Mouse (Mus musculus): Measurements from ENCODE around the gene Anks1b. TPM values are rescaled to one million over a fixed set of nuclear protein-coding genes. Genes with fewer than 3 reads are reported as not detected.

Gene Anks1b
- 10.6 and 13.0 TPM in 2 replicates for polyA plus RNA-seq (2014; fragmentation: Nextera tagmentation; extraction: Ambion mirVana)

- peak; percentile 86 for ATAC-seq (ENCODE audit: low FRiP score)
- H3K4me3 ChIP-seq (ENCODE audit: low read depth, low read length) = peak within 1 kb of the TSS; percentile 75
- H3K4me2 ChIP-seq (replicated peaks; ENCODE audit: low read depth, low read length) = peak within 1 kb of the TSS; percentile 86
- no peaks in the 10 kb centered on the region for H3K36me3 ChIP-seq (ENCODE audit: control insufficient read depth, insufficient read depth, low read length)
- H3K27me3 ChIP-seq (ENCODE audit: control insufficient read depth, insufficient read depth, low read length) = no peaks in the 10 kb centered on the region
- no peaks in the 10 kb centered on the region for H3K9me3 ChIP-seq (ENCODE audit: control insufficient read depth, low read length)
- H3K9ac ChIP-seq (ENCODE audit: low read depth, low read length) = peak within 1 kb of the TSS; percentile 72
- peak; percentile 76 for DNase-seq (ENCODE audit: low spot score)
- no peaks in the 10 kb centered on the region for H3K4me1 ChIP-seq (replicated peaks; ENCODE audit: control insufficient read depth, insufficient read depth, low read length)
- peak within 1 kb of the TSS; percentile 77 for H3K27ac ChIP-seq (ENCODE audit: low read depth, low read length)
- WGBS = under 1% methylated on average over 44 of the region's 48 CpGs
Measured at GRCm38 (mm10) chr10:89873146-89873950, at the start of gene Anks1b. Gene Anks1b, plus strand, starts transcription at chr10:89873509.

- Histone ChIP-seq H3K4me1 (replicated peaks; ENCODE audit: control insufficient read depth, insufficient read depth, low read length) (no peaks in the 10 kb centered on the region), H3K9ac (ENCODE audit: low read depth, low read length) (no peak overlapping the region), H3K4me2 (replicated peaks; ENCODE audit: low read depth, low read length) (no peak overlapping the region), H3K27ac (ENCODE audit: low read depth, low read length) (no peak overlapping the region), H3K36me3 (ENCODE audit: control insufficient read depth, insufficient read depth, low read length) (no peaks in the 10 kb centered on the region), H3K27me3 (ENCODE audit: control insufficient read depth, insufficient read depth, low read length) (no peaks in the 10 kb centered on the region), H3K9me3 (ENCODE audit: control insufficient read depth, low read length) (no peaks in the 10 kb centered on the region), H3K4me3 (ENCODE audit: low read depth, low read length) (no peak overlapping the region)
- ATAC-seq (ENCODE audit: low FRiP score) = no peak
- peak; percentile 16 for DNase-seq (ENCODE audit: low spot score)
- 60% methylated on average over 2 of the region's 2 CpGs for WGBS
Measured at GRCm38 (mm10) chr10:89823906-89824305, 49.4 kb upstream of the Anks1b start.

GRCm38 (mm10) chr10:89826896-89827295, 46.4 kb upstream of the Anks1b start:
- Histone ChIP-seq H3K4me2 (replicated peaks; ENCODE audit: low read depth, low read length) (no peak overlapping the region), H3K36me3 (ENCODE audit: control insufficient read depth, insufficient read depth, low read length) (no peaks in the 10 kb centered on the region), H3K9ac (ENCODE audit: low read depth, low read length) (no peak overlapping the region), H3K4me3 (ENCODE audit: low read depth, low read length) (no peak overlapping the region), H3K27ac (ENCODE audit: low read depth, low read length) (no peak overlapping the region), H3K9me3 (ENCODE audit: control insufficient read depth, low read length) (no peaks in the 10 kb centered on the region), H3K4me1 (replicated peaks; ENCODE audit: control insufficient read depth, insufficient read depth, low read length) (no peaks in the 10 kb centered on the region), H3K27me3 (ENCODE audit: control insufficient read depth, insufficient read depth, low read length) (no peaks in the 10 kb centered on the region)
- ATAC-seq (ENCODE audit: low FRiP score) (no peak), DNase-seq (ENCODE audit: low spot score) (no peak)
- 76% methylated on average over 3 of the region's 3 CpGs for WGBS

- DNase-seq (ENCODE audit: low spot score) (no peak), ATAC-seq (ENCODE audit: low FRiP score) (no peak)
- 87% methylated on average over 4 of the region's 4 CpGs for WGBS
- no peaks in the 10 kb centered on the region for H3K9me3 ChIP-seq (ENCODE audit: control insufficient read depth, low read length)
- H3K27me3 ChIP-seq (ENCODE audit: control insufficient read depth, insufficient read depth, low read length) = no peaks in the 10 kb centered on the region
- no peaks in the 10 kb centered on the region for H3K4me1 ChIP-seq (replicated peaks; ENCODE audit: control insufficient read depth, insufficient read depth, low read length)
- no peak overlapping the region for H3K4me3 ChIP-seq (ENCODE audit: low read depth, low read length)
- no peak overlapping the region for H3K9ac ChIP-seq (ENCODE audit: low read depth, low read length)
- no peaks in the 10 kb centered on the region for H3K36me3 ChIP-seq (ENCODE audit: control insufficient read depth, insufficient read depth, low read length)
- no peak overlapping the region for H3K4me2 ChIP-seq (replicated peaks; ENCODE audit: low read depth, low read length)
- H3K27ac ChIP-seq (ENCODE audit: low read depth, low read length) = no peak overlapping the region
Measured at GRCm38 (mm10) chr10:89832334-89832733, 41.0 kb upstream of the Anks1b start.

- no peaks in the 10 kb centered on the region for H3K36me3 ChIP-seq (ENCODE audit: control insufficient read depth, insufficient read depth, low read length)
- DNase-seq (ENCODE audit: low spot score) (no peak), ATAC-seq (ENCODE audit: low FRiP score) (no peak)
- no peak overlapping the region for H3K4me2 ChIP-seq (replicated peaks; ENCODE audit: low read depth, low read length)
- H3K4me1 ChIP-seq (replicated peaks; ENCODE audit: control insufficient read depth, insufficient read depth, low read length) = no peaks in the 10 kb centered on the region
- H3K4me3 ChIP-seq (ENCODE audit: low read depth, low read length) = no peak overlapping the region
- no peaks in the 10 kb centered on the region for H3K9me3 ChIP-seq (ENCODE audit: control insufficient read depth, low read length)
- no peak overlapping the region for H3K27ac ChIP-seq (ENCODE audit: low read depth, low read length)
- no peaks in the 10 kb centered on the region for H3K27me3 ChIP-seq (ENCODE audit: control insufficient read depth, insufficient read depth, low read length)
- 85% methylated on average over 10 of the region's 10 CpGs for WGBS
- no peak overlapping the region for H3K9ac ChIP-seq (ENCODE audit: low read depth, low read length)
Measured at GRCm38 (mm10) chr10:89833166-89833565, 40.1 kb upstream of the Anks1b start.

- no peaks in the 10 kb centered on the region for H3K36me3 ChIP-seq (ENCODE audit: control insufficient read depth, insufficient read depth, low read length)
- no peaks in the 10 kb centered on the region for H3K4me1 ChIP-seq (replicated peaks; ENCODE audit: control insufficient read depth, insufficient read depth, low read length)
- no peak overlapping the region for H3K27ac ChIP-seq (ENCODE audit: low read depth, low read length)
- no peak overlapping the region for H3K4me2 ChIP-seq (replicated peaks; ENCODE audit: low read depth, low read length)
- no peak overlapping the region for H3K4me3 ChIP-seq (ENCODE audit: low read depth, low read length)
- H3K9me3 ChIP-seq (ENCODE audit: control insufficient read depth, low read length) = no peaks in the 10 kb centered on the region
- H3K9ac ChIP-seq (ENCODE audit: low read depth, low read length) = no peak overlapping the region
- WGBS = 42% methylated on average over 3 of the region's 3 CpGs
- peak; percentile 25 for DNase-seq (ENCODE audit: low spot score)
- no peak for ATAC-seq (ENCODE audit: low FRiP score)
- H3K27me3 ChIP-seq (ENCODE audit: control insufficient read depth, insufficient read depth, low read length) = no peaks in the 10 kb centered on the region
Measured at GRCm38 (mm10) chr10:89837476-89837875, 35.8 kb upstream of the Anks1b start.

GRCm38 (mm10) chr10:89838834-89839233, 34.5 kb upstream of the Anks1b start:
- Histone ChIP-seq H3K9ac (ENCODE audit: low read depth, low read length) (no peak overlapping the region), H3K9me3 (ENCODE audit: control insufficient read depth, low read length) (no peaks in the 10 kb centered on the region), H3K27me3 (ENCODE audit: control insufficient read depth, insufficient read depth, low read length) (no peaks in the 10 kb centered on the region), H3K27ac (ENCODE audit: low read depth, low read length) (no peak overlapping the region), H3K4me2 (replicated peaks; ENCODE audit: low read depth, low read length) (no peak overlapping the region), H3K36me3 (ENCODE audit: control insufficient read depth, insufficient read depth, low read length) (no peaks in the 10 kb centered on the region), H3K4me1 (replicated peaks; ENCODE audit: control insufficient read depth, insufficient read depth, low read length) (no peaks in the 10 kb centered on the region), H3K4me3 (ENCODE audit: low read depth, low read length) (no peak overlapping the region)
- ATAC-seq (ENCODE audit: low FRiP score) (no peak), DNase-seq (ENCODE audit: low spot score) (no peak)
- WGBS = 85% methylated on average over 3 of the region's 3 CpGs

- H3K9me3 ChIP-seq (ENCODE audit: control insufficient read depth, low read length) = no peaks in the 10 kb centered on the region
- no peaks in the 10 kb centered on the region for H3K4me1 ChIP-seq (replicated peaks; ENCODE audit: control insufficient read depth, insufficient read depth, low read length)
- no peaks in the 10 kb centered on the region for H3K27me3 ChIP-seq (ENCODE audit: control insufficient read depth, insufficient read depth, low read length)
- no peak overlapping the region for H3K27ac ChIP-seq (ENCODE audit: low read depth, low read length)
- H3K4me2 ChIP-seq (replicated peaks; ENCODE audit: low read depth, low read length) = no peak overlapping the region
- WGBS = 90% methylated on average over 6 of the region's 6 CpGs
- H3K9ac ChIP-seq (ENCODE audit: low read depth, low read length) = no peak overlapping the region
- H3K4me3 ChIP-seq (ENCODE audit: low read depth, low read length) = no peak overlapping the region
- H3K36me3 ChIP-seq (ENCODE audit: control insufficient read depth, insufficient read depth, low read length) = no peaks in the 10 kb centered on the region
- ATAC-seq (ENCODE audit: low FRiP score) = no peak
- DNase-seq (ENCODE audit: low spot score) = no peak
Measured at GRCm38 (mm10) chr10:89850951-89851350, 22.4 kb upstream of the Anks1b start.

- Histone ChIP-seq H3K4me1 (replicated peaks; ENCODE audit: control insufficient read depth, insufficient read depth, low read length) (no peaks in the 10 kb centered on the region), H3K4me2 (replicated peaks; ENCODE audit: low read depth, low read length) (no peak overlapping the region), H3K27me3 (ENCODE audit: control insufficient read depth, insufficient read depth, low read length) (no peaks in the 10 kb centered on the region), H3K9ac (ENCODE audit: low read depth, low read length) (no peak overlapping the region), H3K27ac (ENCODE audit: low read depth, low read length) (no peak overlapping the region), H3K4me3 (ENCODE audit: low read depth, low read length) (no peak overlapping the region), H3K9me3 (ENCODE audit: control insufficient read depth, low read length) (no peaks in the 10 kb centered on the region), H3K36me3 (ENCODE audit: control insufficient read depth, insufficient read depth, low read length) (no peaks in the 10 kb centered on the region)
- DNase-seq (ENCODE audit: low spot score) = no peak
- 79% methylated on average over 5 of the region's 5 CpGs for WGBS
- no peak for ATAC-seq (ENCODE audit: low FRiP score)
Measured at GRCm38 (mm10) chr10:89855251-89855875, 17.9 kb upstream of the Anks1b start.
